Mouse (Mus musculus) liver, adult 2 months (tissue): Measurements from ENCODE around the gene Gm10382. TPM values are rescaled to one million over a fixed set of nuclear protein-coding genes. Genes with fewer than 3 reads are reported as not detected.
A peak's percentile ranks its signal among the peaks of the same experiment; 100 is the strongest.
"Not testable (repeated sequence)": the region's sequence is repeated elsewhere in the genome, so short reads cannot be mapped to it uniquely, and the experiment has no call there.

ENCODE experiments used
- DNase-seq: peaks from one replicate; pipeline ENCODE4 v3.0.0-alpha.2; 2011; ENCODE audit warnings: low read depth, low spot score; ENCODE audit errors: extremely low read depth
- H3K27ac ChIP-seq: fragments of 200-500 bp; replicated peaks from 2 replicates; pipeline ENCODE4 v1.5.1; 2012; ENCODE audit warnings: low read depth, mild to moderate bottlenecking, control low read depth, inconsistent platforms, low read length; ENCODE audit not compliant: insufficient read depth
- H3K27me3 ChIP-seq: fragments of 200-500 bp; 2 replicates; pipeline ENCODE4 v1.6.1; 2012; ENCODE audit warnings: mild to moderate bottlenecking, moderate library complexity, low read length, inconsistent platforms; ENCODE audit not compliant: control insufficient read depth, insufficient read depth
- H3K36me3 ChIP-seq: fragments of 200-500 bp; 2 replicates; pipeline ENCODE4 v1.6.1; 2012; ENCODE audit warnings: low read length, inconsistent platforms; ENCODE audit not compliant: control insufficient read depth, insufficient read depth
- H3K4me1 ChIP-seq: fragments of 200-500 bp; 2 replicates; pipeline ENCODE4 v1.6.1; 2011; ENCODE audit warnings: low read length; ENCODE audit not compliant: control insufficient read depth, insufficient read depth
- H3K4me3 ChIP-seq: fragments of 200-500 bp; 2 replicates; pipeline ENCODE4 v1.5.1; 2011; ENCODE audit warnings: low read depth, mild to moderate bottlenecking, control low read depth, low read length, moderate library complexity; ENCODE audit not compliant: insufficient read depth
- H3K79me2 ChIP-seq: fragments of 200-500 bp; 2 replicates; pipeline ENCODE4 v1.6.1; 2012; ENCODE audit warnings: inconsistent platforms, mild to moderate bottlenecking, low read length, moderate library complexity; ENCODE audit not compliant: control insufficient read depth, insufficient read depth
- H3K9ac ChIP-seq: fragments of 200-500 bp; 2 replicates; pipeline ENCODE4 v1.6.1; 2012; ENCODE audit warnings: low read depth, mild to moderate bottlenecking, control low read depth, inconsistent platforms, low read length
- CTCF ChIP-seq: fragments of 200-500 bp; IDR thresholded peaks from 2 replicates; pipeline ENCODE4 v1.5.1; 2011; ENCODE audit warnings: low read depth, low read length, control low read depth
- POLR2A ChIP-seq: fragments of 200-500 bp; IDR thresholded peaks from 2 replicates; pipeline ENCODE4 v1.6.1; 2011; ENCODE audit warnings: low read length, control low read depth; ENCODE audit not compliant: insufficient read depth; ENCODE audit errors: extremely low read depth
- WGBS: fragments of 180-500 bp; shearing (Covaris S2); methylation state at CpG from one replicate; pipeline ENCODE4 v1.1.7; 2018; 5-methylcytosine and 5-hydroxymethylcytosine counted together
- polyA plus RNA-seq: library from polyadenylated mRNA; depleted of rRNA; stranded (reverse); fragments of >200 nt; gene quantifications from 2 replicates; pipeline ENCODE4 v1.2.3, GENCODE M21; 2012; rRNA removed
- total RNA-seq: library from RNA; depleted of rRNA; stranded (reverse); fragments of >200 nt; gene quantifications from 2 replicates; pipeline ENCODE4 v1.2.3, GENCODE M21; 2014; rRNA removed

The Gm10382 gene
- total and polyA plus RNA-seq, 2 experiments: 0.24 TPM; not detected in 1

DNA sequence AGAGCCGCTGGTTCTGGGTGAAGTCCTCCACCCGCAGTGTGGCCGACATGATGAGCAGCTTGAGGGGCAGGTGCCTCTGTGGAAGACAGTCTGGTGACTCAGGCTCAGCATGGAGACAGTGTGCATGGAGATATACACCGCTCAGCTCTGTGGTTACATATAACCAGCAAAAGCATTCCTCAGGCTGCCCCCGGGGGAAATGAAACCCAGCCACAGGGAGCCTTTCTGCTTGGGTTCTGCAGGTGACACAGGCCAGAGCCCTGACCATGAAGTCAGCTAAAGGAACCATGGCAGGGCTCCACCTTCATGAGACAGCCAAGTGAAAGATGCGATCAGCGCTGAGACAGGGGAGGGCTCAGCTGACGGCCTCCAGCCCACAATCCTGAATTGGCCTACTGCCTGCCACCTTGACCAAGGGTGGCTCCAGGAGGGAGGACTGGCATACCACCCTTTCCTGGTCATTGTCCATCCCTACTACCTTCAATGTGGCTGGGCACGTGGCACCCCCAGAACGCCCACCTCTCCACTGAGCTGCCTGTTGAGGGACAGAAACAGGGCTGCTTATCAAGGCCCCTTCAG lies 36.7 kb downstream of the Gm10382 start:
- Histone ChIP-seq H3K79me2 (no peaks in the 10 kb centered on the region), H3K4me3 (no peak overlapping the region), H3K9ac (no peak overlapping the region), H3K36me3 (peaks cover 3% of the 10 kb centered on the region; the same call in 1 of the 2 replicates), H3K27ac (no peak overlapping the region), H3K27me3 (no peaks in the 10 kb centered on the region), H3K4me1 (no peaks in the 10 kb centered on the region)
- DNase-seq: no peak
- 93% methylated on average over 10 of the region's 10 CpGs for WGBS
- TF ChIP-seq POLR2A (no peak), CTCF (no peak)

DNA sequence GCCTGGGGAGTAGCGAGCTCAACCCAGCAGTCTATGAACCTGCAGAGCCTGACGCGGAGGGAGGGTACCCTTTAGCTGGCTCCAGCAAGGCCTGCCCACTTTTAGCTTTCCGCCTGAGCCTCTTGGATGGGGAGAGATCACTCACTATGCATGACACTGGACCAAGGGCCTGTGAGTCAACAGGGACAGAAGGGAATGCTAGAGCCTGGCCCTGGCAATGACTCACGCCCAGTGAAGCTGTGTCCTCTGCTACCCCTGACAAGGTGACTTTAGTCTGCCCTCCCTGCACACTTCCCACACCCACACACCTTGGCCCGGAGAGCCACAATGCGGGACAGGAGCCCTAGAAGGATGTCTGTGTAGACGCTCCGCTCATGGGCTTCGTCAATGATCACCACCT lies 37.2 kb downstream of the Gm10382 start:
- TF ChIP-seq POLR2A: no peak
- no peak for TF ChIP-seq CTCF

GRCm38 (mm10) chr5:125432324-125432723 lies 43.2 kb downstream of the Gm10382 start:
- not testable (repeated sequence) for H3K27me3 ChIP-seq, H3K9ac ChIP-seq, H3K4me3 ChIP-seq, DNase-seq, H3K4me1 ChIP-seq, H3K27ac ChIP-seq, H3K36me3 ChIP-seq
- 100% methylated on average over 2 of the region's 2 CpGs for WGBS
- H3K79me2 ChIP-seq: peaks cover 11% of the 10 kb centered on the region; the same call in 1 of the 2 replicates

More for the DNA sequence above, 37.2 kb downstream of the Gm10382 start:
- Histone ChIP-seq H3K4me1 (no peaks in the 10 kb centered on the region), H3K36me3 (peaks cover 3% of the 10 kb centered on the region; the same call in 1 of the 2 replicates), H3K27me3 (no peaks in the 10 kb centered on the region), H3K79me2 (no peaks in the 10 kb centered on the region), H3K4me3 (no peak overlapping the region), H3K9ac (no peak overlapping the region), H3K27ac (no peak overlapping the region)
- 95% methylated on average over 10 of the region's 10 CpGs for WGBS
- no peak for DNase-seq

DNA sequence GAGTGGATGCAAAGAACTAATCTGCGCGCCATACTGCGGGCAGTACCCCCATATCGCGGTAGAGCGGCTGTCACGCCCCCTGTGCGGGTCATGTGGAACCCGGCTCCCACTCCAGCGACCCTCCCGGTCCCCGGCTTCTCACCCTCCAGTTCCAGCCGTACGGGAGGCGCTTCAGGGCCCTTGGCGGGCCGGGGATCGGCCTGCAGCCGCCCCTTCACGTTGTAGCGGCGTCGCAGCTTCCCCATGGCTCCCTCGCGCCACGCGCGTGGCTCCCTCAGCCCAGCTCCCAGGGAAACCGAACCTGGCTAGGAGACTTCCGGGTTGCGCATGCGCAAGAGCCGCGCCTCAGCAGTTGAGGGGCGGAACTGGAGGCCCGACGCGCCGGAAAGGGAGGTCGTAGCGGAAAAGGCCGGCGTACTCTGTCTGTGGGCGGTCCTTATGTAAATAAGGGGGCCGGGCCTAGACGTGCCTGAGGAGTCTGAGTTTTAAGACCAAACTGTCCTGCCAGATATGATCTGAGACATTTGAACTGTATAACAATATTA lies 44.7 kb downstream of the Gm10382 start, which contains the start of gene Dhx37:
Gene Dhx37 (minus strand): TSS at position 329 of the 545 bp plus-strand sequence.
- WGBS: under 1% methylated on average over 46 of the region's 46 CpGs
- no peaks in the 10 kb centered on the region for H3K27me3 ChIP-seq

DNA sequence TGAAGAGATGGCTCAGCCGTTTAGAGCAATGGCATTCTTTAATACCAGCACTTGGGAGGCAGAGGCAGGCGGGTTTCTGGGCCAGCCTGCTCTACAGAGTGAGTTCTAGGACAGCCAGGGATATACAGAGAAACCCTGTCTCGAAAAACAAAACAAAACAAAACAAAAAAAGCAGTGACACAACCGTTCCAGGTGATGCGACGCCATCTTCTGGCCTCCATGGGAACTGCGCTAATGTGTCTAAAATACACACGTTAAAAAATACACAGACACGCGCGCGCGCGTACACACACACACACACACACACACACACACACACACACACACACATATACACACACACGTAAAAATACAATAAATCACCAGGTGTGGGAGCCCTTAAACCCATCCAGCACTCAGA lies 45.2 kb downstream of the Gm10382 start:
- Histone ChIP-seq H3K79me2 (peaks cover 11% of the 10 kb centered on the region; the same call in 1 of the 2 replicates), H3K4me1 (peaks cover 10% of the 10 kb centered on the region), H3K27ac (peak overlapping the region; percentile 43)
- TF ChIP-seq CTCF: peak; percentile 34
- DNase-seq, H3K4me3 ChIP-seq, H3K9ac ChIP-seq, H3K27me3 ChIP-seq, H3K36me3 ChIP-seq: not testable (repeated sequence)
- 57% methylated on average over 15 of the region's 15 CpGs for WGBS

More for the DNA sequence above, 44.7 kb downstream of the Gm10382 start, which contains the start of gene Dhx37:
- peaks cover 1% of the 10 kb centered on the region; the same call in 1 of the 2 replicates for H3K36me3 ChIP-seq
- H3K27ac ChIP-seq: peak within 1 kb of the TSS; percentile 54
- H3K79me2 ChIP-seq: peaks cover 11% of the 10 kb centered on the region; the same call in 1 of the 2 replicates
- DNase-seq: peak; percentile 85
- TF ChIP-seq POLR2A: peak; percentile 73
- TF ChIP-seq CTCF: no peak
- peak within 1 kb of the TSS; percentile 91 for H3K9ac ChIP-seq
- H3K4me1 ChIP-seq: peaks cover 10% of the 10 kb centered on the region
- peak within 1 kb of the TSS; percentile 86 for H3K4me3 ChIP-seq

Other genes with a start within 250 kb of the Gm10382 start
- 7.1 and 9.4 TPM in 2 replicates for gene Ncor2, start 210.1 kb upstream of the Gm10382 start, total RNA-seq
- 15.0 and 17.0 TPM in 2 replicates for gene Ncor2, start 210.1 kb upstream of the Gm10382 start, polyA plus RNA-seq
- gene Scarb1, start 48.2 kb upstream of the Gm10382 start, total RNA-seq: 72.4 and 108 TPM in 2 replicates
- 189 and 223 TPM in 2 replicates for gene Scarb1, start 48.2 kb upstream of the Gm10382 start, polyA plus RNA-seq
- 634 and 1,049 TPM in 2 replicates for gene Ubc, start 880 bp downstream of the Gm10382 start, total RNA-seq
- gene Ubc, start 880 bp downstream of the Gm10382 start, polyA plus RNA-seq: 990 and 1,297 TPM in 2 replicates
- 3.8 and 5.6 TPM in 2 replicates for gene Dhx37, start 44.8 kb downstream of the Gm10382 start, total RNA-seq
- 12.0 and 14.0 TPM in 2 replicates for gene Dhx37, start 44.8 kb downstream of the Gm10382 start, polyA plus RNA-seq
- 7.7 and 8.8 TPM in 2 replicates for gene Bri3bp, start 52.2 kb downstream of the Gm10382 start, total RNA-seq
- gene Bri3bp, start 52.2 kb downstream of the Gm10382 start, polyA plus RNA-seq: 18.3 and 23.0 TPM in 2 replicates
- 29.3 and 40.9 TPM in 2 replicates for gene Aacs, start 86.5 kb downstream of the Gm10382 start, total RNA-seq
- 66.8 and 190 TPM in 2 replicates for gene Aacs, start 86.5 kb downstream of the Gm10382 start, polyA plus RNA-seq
- gene Tmem132b, start 142.5 kb downstream of the Gm10382 start, total RNA-seq: 0.07 TPM in 1 of 2 replicates, not detected in the other
- gene Tmem132b, start 142.5 kb downstream of the Gm10382 start, polyA plus RNA-seq: not detected in 2 replicates